Mouse (Mus musculus) intestine, embryonic 16.5 days (tissue): ENCODE measurements around the gene Dnah6. TPM values are rescaled to one million over a fixed set of nuclear protein-coding genes. Genes with fewer than 3 reads are reported as not detected.

Source experiments
- ATAC-seq: fragments of 200-750 bp; cut with Nextera tagmentation; 2 replicates; pipeline ENCODE4 v1.8.0; 2017; ENCODE audit warnings: moderate TSS enrichment, moderate library complexity
- H3K27ac ChIP-seq: fragments of 300-500 bp; sonication (generic); 2 replicates; pipeline ENCODE4 v1.5.1; 2014; ENCODE audit warnings: mild to moderate bottlenecking, low read length
- H3K27me3 ChIP-seq: fragments of 300-500 bp; sonication (generic); replicated peaks from 2 replicates; pipeline ENCODE4 v1.6.1; 2014; ENCODE audit warnings: low read length, control low read depth, mixed read lengths; ENCODE audit not compliant: control insufficient read depth, insufficient read depth
- H3K36me3 ChIP-seq: fragments of 300-500 bp; sonication (generic); 2 replicates; pipeline ENCODE4 v1.6.1; 2014; ENCODE audit warnings: low read length, control low read depth; ENCODE audit not compliant: control insufficient read depth, insufficient read depth
- H3K4me1 ChIP-seq: fragments of 300-500 bp; sonication (generic); 2 replicates; pipeline ENCODE4 v1.6.1; 2014; ENCODE audit warnings: low read length, control low read depth, mixed read lengths; ENCODE audit not compliant: control insufficient read depth, insufficient read depth
- H3K4me2 ChIP-seq: fragments of 300-500 bp; sonication (generic); 2 replicates; pipeline ENCODE4 v1.6.1; 2014; ENCODE audit warnings: low read depth, low read length, control low read depth
- H3K4me3 ChIP-seq: fragments of 300-500 bp; sonication (generic); 2 replicates; pipeline ENCODE4 v1.5.1; 2014; ENCODE audit warnings: mild to moderate bottlenecking, low read length
- H3K9ac ChIP-seq: fragments of 300-500 bp; sonication (generic); 2 replicates; pipeline ENCODE4 v1.6.1; 2014; ENCODE audit warnings: low read depth, low read length
- H3K9me3 ChIP-seq: fragments of 300-500 bp; sonication (generic); 2 replicates; pipeline ENCODE4 v1.6.1; 2016; ENCODE audit warnings: low read length, control low read depth; ENCODE audit not compliant: control insufficient read depth
- WGBS: fragments of 180-500 bp; shearing (Covaris S2); extraction: QIAGEN DNeasy Blood & Tissue Kit; methylation state at CpG from one replicate; pipeline ENCODE4 v1.1.7; 2014; 5-methylcytosine and 5-hydroxymethylcytosine counted together
- polyA plus RNA-seq: library from polyadenylated mRNA; unstranded; fragments of >200 nt; fragmentation: Nextera tagmentation; extraction: Ambion mirVana; gene quantifications from 2 replicates; pipeline ENCODE4 v1.2.1, GENCODE M21; 2015

Dnah6 gene
- polyA plus RNA-seq, 1 experiment from 2014 or later, result 0.04 TPM

DNA sequence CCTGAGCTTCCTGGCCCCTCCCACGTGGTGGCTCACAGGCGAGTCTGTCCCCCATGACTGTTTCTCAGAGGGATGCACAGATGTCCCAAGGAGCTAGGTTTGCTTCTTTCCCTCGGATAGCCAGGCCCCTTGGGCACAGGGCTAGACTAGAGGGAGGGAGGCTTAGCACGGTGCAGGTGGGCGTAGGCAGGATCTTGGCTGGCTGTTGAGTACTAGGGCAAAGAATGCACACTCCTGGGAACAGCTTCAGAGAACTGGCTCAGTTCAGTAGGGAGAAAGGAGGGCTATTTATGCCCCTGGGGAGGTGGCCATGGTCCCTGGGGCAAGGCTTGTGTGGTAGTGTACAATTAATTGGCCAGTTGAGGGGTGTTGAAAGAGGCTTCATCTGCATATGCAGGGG, 88.7 kb downstream of the Dnah6 start:
- H3K9me3 ChIP-seq, result no peaks in the 10 kb centered on the region
- H3K27ac ChIP-seq, result no peak overlapping the region
- H3K27me3 ChIP-seq, result no peaks in the 10 kb centered on the region
- H3K4me2 ChIP-seq, result no peak overlapping the region
- 54% methylated on average over 5 of the region's 5 CpGs for WGBS
- H3K36me3 ChIP-seq, result no peaks in the 10 kb centered on the region
- ATAC-seq, result no peak
- no peak overlapping the region for H3K9ac ChIP-seq
- H3K4me1 ChIP-seq, result no peaks in the 10 kb centered on the region
- H3K4me3 ChIP-seq, result no peak overlapping the region

DNA sequence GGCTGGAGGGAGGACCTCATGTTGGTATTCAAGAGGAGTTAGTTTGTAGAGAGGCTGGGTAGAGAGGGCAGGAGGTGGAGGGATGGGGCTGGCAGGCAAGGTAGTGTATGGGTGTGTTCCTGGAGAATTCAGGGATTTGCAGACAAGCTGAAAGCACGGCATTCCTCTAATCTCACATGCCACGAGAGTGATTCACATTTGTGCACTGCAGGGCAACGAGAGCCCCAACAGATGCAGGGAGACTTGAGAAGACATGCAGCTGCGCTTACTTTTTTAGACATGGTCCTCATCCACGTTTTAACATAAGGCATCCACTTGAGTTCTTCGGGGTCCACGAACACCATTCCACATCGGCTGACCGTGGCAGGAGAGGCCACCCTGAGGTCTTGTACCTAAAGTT, 93.9 kb downstream of the Dnah6 start:
- no peaks in the 10 kb centered on the region for H3K36me3 ChIP-seq
- H3K9ac ChIP-seq, result no peak overlapping the region
- no peak overlapping the region for H3K4me2 ChIP-seq
- no peak overlapping the region for H3K4me3 ChIP-seq
- no peak overlapping the region for H3K27ac ChIP-seq
- no peak for ATAC-seq
- no peaks in the 10 kb centered on the region for H3K4me1 ChIP-seq
- no peaks in the 10 kb centered on the region for H3K27me3 ChIP-seq
- H3K9me3 ChIP-seq, result no peaks in the 10 kb centered on the region
- 61% methylated on average over 9 of the region's 9 CpGs for WGBS

DNA sequence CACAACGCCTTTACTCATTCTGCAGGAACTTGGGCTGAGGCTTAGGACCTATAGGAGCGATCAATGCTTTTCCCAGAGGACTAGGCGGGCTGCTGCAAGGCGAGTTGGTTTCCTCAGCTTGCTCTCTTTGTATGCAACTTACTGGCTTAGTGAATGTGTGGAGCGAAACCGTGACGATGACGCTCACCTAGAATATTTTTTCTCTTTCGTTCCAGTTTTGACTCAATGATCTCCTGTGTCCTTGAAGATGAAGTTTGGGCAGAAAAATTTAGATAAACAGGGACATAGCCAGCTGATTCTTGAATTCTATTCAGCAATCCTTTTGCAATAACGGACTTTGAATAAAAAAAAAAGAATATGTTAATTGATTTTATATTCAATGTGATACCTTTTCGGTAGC, 101.1 kb downstream of the Dnah6 start:
- WGBS, result 90% methylated on average over 11 of the region's 11 CpGs
- H3K9ac ChIP-seq, result no peak overlapping the region
- no peaks in the 10 kb centered on the region for H3K27me3 ChIP-seq
- H3K4me2 ChIP-seq, result no peak overlapping the region
- H3K4me3 ChIP-seq, result no peak overlapping the region
- no peaks in the 10 kb centered on the region for H3K36me3 ChIP-seq
- H3K9me3 ChIP-seq, result no peaks in the 10 kb centered on the region
- no peaks in the 10 kb centered on the region for H3K4me1 ChIP-seq
- no peak overlapping the region for H3K27ac ChIP-seq
- ATAC-seq, result no peak

DNA sequence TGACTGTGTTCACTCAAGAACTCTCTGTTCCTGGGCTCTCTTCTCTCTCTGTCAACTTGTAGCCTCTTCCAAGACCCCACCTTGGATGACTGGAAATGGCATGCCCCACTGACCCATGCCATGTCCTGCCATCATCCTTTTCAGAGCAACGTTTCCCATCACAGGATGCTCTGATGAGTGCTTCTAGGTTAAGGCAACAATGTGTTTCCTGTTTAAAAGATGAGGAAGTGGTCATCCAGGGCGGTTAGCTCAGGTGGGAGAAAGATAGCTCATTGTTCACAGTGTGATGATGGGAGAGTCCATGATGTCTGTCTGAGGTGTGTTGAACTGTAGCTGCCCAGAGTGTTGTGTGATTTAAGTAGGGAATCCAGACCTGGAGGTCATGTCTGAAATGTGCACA, 107.6 kb downstream of the Dnah6 start:
- Histone ChIP-seq H3K9me3 (no peaks in the 10 kb centered on the region), H3K4me3 (no peak overlapping the region), H3K9ac (no peak overlapping the region), H3K4me2 (no peak overlapping the region), H3K27me3 (no peaks in the 10 kb centered on the region), H3K4me1 (no peaks in the 10 kb centered on the region), H3K36me3 (no peaks in the 10 kb centered on the region), H3K27ac (no peak overlapping the region)
- ATAC-seq, result no peak
- 53% methylated on average over 2 of the region's 2 CpGs for WGBS

DNA sequence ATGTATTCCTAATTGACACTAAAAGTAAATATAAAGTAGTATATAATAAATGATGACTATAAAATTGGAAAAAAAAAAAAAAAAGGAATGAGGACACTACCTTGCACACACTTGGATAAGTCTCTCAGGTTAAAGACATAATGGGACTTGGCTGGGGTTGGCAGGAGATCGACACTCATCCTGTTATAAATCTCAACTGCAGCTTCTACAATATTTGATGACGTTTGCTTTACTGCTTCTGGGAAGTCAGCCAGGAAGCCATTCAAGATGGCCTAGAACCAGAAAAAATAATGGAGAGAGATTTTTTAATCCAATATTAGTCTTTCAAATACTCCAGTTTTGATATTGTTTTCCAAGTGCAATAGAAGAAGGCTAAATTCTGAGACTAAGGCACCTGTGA, 108.1 kb downstream of the Dnah6 start:
- no peaks in the 10 kb centered on the region for H3K27me3 ChIP-seq
- H3K4me1 ChIP-seq, result no peaks in the 10 kb centered on the region
- no peaks in the 10 kb centered on the region for H3K9me3 ChIP-seq
- no peak for ATAC-seq
- no peaks in the 10 kb centered on the region for H3K36me3 ChIP-seq
- no peak overlapping the region for H3K9ac ChIP-seq
- H3K4me3 ChIP-seq, result no peak overlapping the region
- no peak overlapping the region for H3K4me2 ChIP-seq
- WGBS, result 38% methylated on average over 2 of the region's 2 CpGs
- H3K27ac ChIP-seq, result no peak overlapping the region

DNA sequence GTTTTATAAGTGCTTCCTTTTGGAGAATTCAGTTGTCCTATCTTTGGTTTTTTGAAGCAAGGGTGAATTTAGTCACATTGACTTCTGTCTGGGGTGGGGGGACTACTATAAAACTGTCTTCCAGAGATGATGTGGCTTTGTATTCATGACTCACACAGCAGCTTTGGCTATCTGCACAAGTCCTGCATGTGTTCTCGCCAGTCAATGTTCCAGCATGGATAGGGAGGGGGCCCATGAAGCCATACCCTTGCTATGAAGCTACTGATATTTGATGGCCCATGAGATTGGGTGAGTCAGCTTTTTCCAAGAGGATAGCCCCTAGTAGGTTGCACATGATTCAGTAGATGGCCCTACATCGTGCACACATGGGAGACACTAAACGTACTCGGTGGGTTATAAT, 128.3 kb downstream of the Dnah6 start:
- no peak overlapping the region for H3K27ac ChIP-seq
- H3K4me3 ChIP-seq, result no peak overlapping the region
- ATAC-seq, result no peak
- H3K27me3 ChIP-seq, result no peaks in the 10 kb centered on the region
- H3K9ac ChIP-seq, result no peak overlapping the region
- H3K9me3 ChIP-seq, result no peaks in the 10 kb centered on the region
- no peaks in the 10 kb centered on the region for H3K4me1 ChIP-seq
- WGBS, result 91% methylated on average over 4 of the region's 4 CpGs
- H3K4me2 ChIP-seq, result no peak overlapping the region
- H3K36me3 ChIP-seq, result no peaks in the 10 kb centered on the region

DNA sequence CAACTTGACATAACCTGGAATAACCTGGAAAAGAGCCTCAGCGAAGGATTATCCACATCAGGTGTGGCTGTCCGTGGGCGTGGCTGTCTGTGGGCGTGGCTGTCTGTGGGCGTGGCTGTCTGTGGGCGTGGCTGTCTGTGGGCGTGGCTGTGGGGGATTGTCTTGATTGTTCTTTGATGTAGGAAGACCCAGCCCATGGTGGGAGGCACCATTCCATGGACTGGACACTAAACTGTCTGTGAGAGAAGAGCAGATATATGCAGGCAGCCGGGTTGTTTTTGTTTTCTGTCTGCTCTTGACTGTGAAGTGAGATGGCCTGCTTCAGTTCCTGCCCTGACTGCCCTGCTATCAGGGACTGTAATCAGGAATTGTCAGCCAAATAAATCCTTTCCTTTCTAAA, 130.6 kb downstream of the Dnah6 start:
- Histone ChIP-seq H3K9ac (no peak overlapping the region), H3K4me3 (no peak overlapping the region), H3K9me3 (no peaks in the 10 kb centered on the region), H3K27ac (no peak overlapping the region), H3K36me3 (no peaks in the 10 kb centered on the region), H3K4me1 (no peaks in the 10 kb centered on the region), H3K27me3 (no peaks in the 10 kb centered on the region), H3K4me2 (no peak overlapping the region)
- WGBS, result 67% methylated on average over 8 of the region's 8 CpGs
- no peak for ATAC-seq

DNA sequence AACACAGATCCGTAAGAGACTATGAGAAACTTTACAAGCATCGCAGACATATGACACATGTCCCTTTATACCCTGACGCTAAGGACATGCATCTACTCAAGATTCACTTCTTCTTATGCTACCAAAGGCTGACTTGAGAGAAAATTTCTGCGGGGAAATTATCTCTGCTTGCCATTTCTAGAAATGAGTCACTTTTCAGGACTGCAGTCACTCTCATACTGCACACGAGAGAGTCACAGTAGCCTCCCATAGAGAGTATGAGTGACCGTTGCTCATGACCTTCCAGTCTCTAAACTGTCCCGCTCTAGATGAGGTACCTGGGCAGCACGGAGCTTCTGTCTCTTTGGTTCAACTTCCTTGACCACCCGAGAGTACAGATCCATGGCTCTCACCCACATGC, 138.9 kb downstream of the Dnah6 start:
- Histone ChIP-seq H3K4me1 (no peaks in the 10 kb centered on the region), H3K4me3 (no peak overlapping the region), H3K27ac (no peak overlapping the region), H3K4me2 (no peak overlapping the region), H3K36me3 (no peaks in the 10 kb centered on the region), H3K9me3 (no peaks in the 10 kb centered on the region), H3K9ac (no peak overlapping the region), H3K27me3 (no peaks in the 10 kb centered on the region)
- no peak for ATAC-seq
- 94% methylated on average over 9 of the region's 9 CpGs for WGBS

DNA sequence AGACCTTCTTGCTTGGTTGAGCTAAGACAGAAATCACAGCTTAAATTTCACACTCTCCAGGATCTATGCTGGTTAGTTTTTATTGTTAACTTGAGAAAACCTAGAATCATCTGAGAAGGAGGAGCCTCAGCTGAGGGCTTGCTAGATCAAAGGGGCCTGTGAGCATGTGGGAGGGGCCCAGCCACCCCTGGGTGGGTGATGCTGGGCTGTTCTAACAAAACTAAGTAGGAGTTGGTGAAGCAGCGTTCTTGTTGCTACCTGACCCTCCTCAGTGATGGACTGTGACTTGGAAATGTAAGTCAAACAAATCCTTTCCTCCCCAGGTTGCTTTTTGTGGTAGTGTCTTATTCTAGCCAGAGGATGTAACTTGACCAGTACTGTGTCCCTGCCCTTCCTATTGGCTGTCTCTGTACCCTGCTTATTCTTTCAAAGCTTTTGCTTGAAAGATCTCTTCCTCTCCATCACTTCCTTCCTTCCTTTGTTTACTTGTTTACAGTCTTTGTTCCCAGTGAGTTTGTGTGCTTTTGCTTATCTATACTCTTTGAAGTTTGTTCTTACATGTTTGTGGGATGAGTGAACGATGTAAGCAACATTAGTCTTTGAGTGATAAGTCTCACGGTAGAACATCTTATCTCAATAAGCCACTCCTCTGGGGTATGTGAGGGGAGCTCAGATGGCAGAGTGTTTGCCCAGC, 149.2 kb downstream of the Dnah6 start:
- ATAC-seq, result no peak
- Histone ChIP-seq H3K4me1 (no peaks in the 10 kb centered on the region), H3K4me2 (no peak overlapping the region), H3K4me3 (no peak overlapping the region), H3K27ac (no peak overlapping the region), H3K27me3 (no peaks in the 10 kb centered on the region), H3K9me3 (peaks cover 3% of the 10 kb centered on the region; the same call in 1 of the 2 replicates), H3K9ac (no peak overlapping the region), H3K36me3 (no peaks in the 10 kb centered on the region)
- 55% methylated on average over 3 of the region's 3 CpGs for WGBS

DNA sequence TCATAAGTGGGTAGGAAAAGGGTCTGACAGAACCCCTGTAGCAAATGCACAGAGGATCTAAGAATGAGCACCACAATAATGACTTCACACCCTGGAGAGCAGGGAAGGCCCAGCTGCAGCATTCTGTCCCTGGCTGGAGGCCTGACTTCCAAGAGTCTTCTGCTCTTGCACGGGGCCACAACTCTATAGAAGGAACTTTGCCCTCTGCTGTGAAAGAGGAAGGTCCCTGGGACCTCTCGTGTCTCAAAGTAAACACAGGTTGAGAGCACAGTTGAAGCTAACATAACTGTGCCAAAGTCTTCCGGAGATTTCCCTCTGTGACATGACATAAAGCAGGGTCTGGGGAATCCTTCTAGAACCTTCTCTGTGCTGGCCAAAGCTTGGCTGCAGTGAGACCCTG, 150.2 kb downstream of the Dnah6 start:
- Histone ChIP-seq H3K4me3 (no peak overlapping the region), H3K27ac (no peak overlapping the region; the same call in 1 of the 2 replicates), H3K36me3 (no peaks in the 10 kb centered on the region), H3K27me3 (no peaks in the 10 kb centered on the region), H3K9ac (no peak overlapping the region), H3K4me2 (0 out of 2 replicates have a peak overlapping the region, but pooled peaks have one; percentile 2), H3K4me1 (no peaks in the 10 kb centered on the region), H3K9me3 (no peaks in the 10 kb centered on the region)
- ATAC-seq, result peak; percentile 78
- WGBS, result 39% methylated on average over 3 of the region's 3 CpGs
